Mouse (Mus musculus): ENCODE measurements at regions not wholly inside any gene's neighbourhood (a gene's known extent, or its start where the extent isn't known, plus 50 kb on each side); places are given as distances from the start of the nearest gene placed in this dataset.
"Not testable (repeated sequence)": the region's sequence is repeated elsewhere in the genome, so short reads cannot be mapped to it uniquely, and the experiment has no call there.

GRCm38 (mm10) chr1:35899536-35899935 is 168.7 kb upstream of the Hs6st1 start:
- Histone ChIP-seq H3K9ac (no peak overlapping the region), H3K4me1 (replicated peaks) (no peaks in the 10 kb centered on the region), H3K4me2 (no peak overlapping the region), H3K4me3 (no peak overlapping the region), H3K27me3 (replicated peaks) (no peaks in the 10 kb centered on the region), H3K36me3 (no peaks in the 10 kb centered on the region), H3K9me3 (replicated peaks) (peaks cover 19% of the 10 kb centered on the region), H3K27ac (ENCODE audit: poor library complexity, severe bottlenecking) (no peak overlapping the region)
- ATAC-seq (ENCODE audit: insufficient number of reproducible peaks, low FRiP score) = no peak
- WGBS = 53% methylated on average over 1 of the region's 1 CpGs

GRCm38 (mm10) chr1:35904001-35904547 is 164.1 kb upstream of the Hs6st1 start:
- WGBS = 85% methylated on average over 9 of the region's 9 CpGs
- Histone ChIP-seq H3K27me3 (replicated peaks) (no peaks in the 10 kb centered on the region), H3K27ac (ENCODE audit: poor library complexity, severe bottlenecking) (no peak overlapping the region), H3K4me3 (no peak overlapping the region), H3K4me2 (no peak overlapping the region), H3K36me3 (no peaks in the 10 kb centered on the region), H3K4me1 (replicated peaks) (peaks cover 10% of the 10 kb centered on the region), H3K9me3 (replicated peaks) (peaks cover 13% of the 10 kb centered on the region), H3K9ac (no peak overlapping the region)
- no peak for ATAC-seq (ENCODE audit: insufficient number of reproducible peaks, low FRiP score)

- Histone ChIP-seq H3K36me3 (no peaks in the 10 kb centered on the region), H3K4me3 (no peak overlapping the region), H3K9ac (no peak overlapping the region), H3K27ac (ENCODE audit: poor library complexity, severe bottlenecking) (no peak overlapping the region), H3K4me2 (no peak overlapping the region), H3K9me3 (replicated peaks) (peaks cover 3% of the 10 kb centered on the region; the same call in 1 of the 2 replicates), H3K27me3 (replicated peaks) (no peaks in the 10 kb centered on the region), H3K4me1 (replicated peaks) (no peaks in the 10 kb centered on the region)
- ATAC-seq (ENCODE audit: insufficient number of reproducible peaks, low FRiP score) = no peak
- 80% methylated on average over 4 of the region's 4 CpGs for WGBS
These were observed 154.6 kb upstream of the Hs6st1 start for GRCm38 (mm10) chr1:35913551-35913950.

GRCm38 (mm10) chr1:35914175-35914574 is 154.0 kb upstream of the Hs6st1 start:
- not testable (repeated sequence) for H3K9ac ChIP-seq

GRCm38 (mm10) chr1:35915526-35915925 is 152.7 kb upstream of the Hs6st1 start:
- no peak for ATAC-seq (ENCODE audit: insufficient number of reproducible peaks, low FRiP score)
- 82% methylated on average over 6 of the region's 6 CpGs for WGBS

More at GRCm38 (mm10) chr1:35914175-35914574, 154.0 kb upstream of the Hs6st1 start:
- H3K4me2 ChIP-seq; H3K27me3 ChIP-seq (replicated peaks); H3K9me3 ChIP-seq (replicated peaks); ATAC-seq (ENCODE audit: insufficient number of reproducible peaks, low FRiP score); H3K4me3 ChIP-seq; H3K36me3 ChIP-seq; H3K27ac ChIP-seq (ENCODE audit: poor library complexity, severe bottlenecking); H3K4me1 ChIP-seq (replicated peaks): not testable (repeated sequence)
- WGBS = 89% methylated on average over 8 of the region's 8 CpGs

GRCm38 (mm10) chr1:35919840-35920734 is 148.1 kb upstream of the Hs6st1 start:
- H3K27ac ChIP-seq (ENCODE audit: poor library complexity, severe bottlenecking) = no peak overlapping the region
- ATAC-seq (ENCODE audit: insufficient number of reproducible peaks, low FRiP score) = no peak
- H3K36me3 ChIP-seq = no peaks in the 10 kb centered on the region
- H3K4me1 ChIP-seq (replicated peaks) = 0 out of 2 replicates have a peak, but pooled peaks cover 5% of the 10 kb centered on the region
- no peak overlapping the region for H3K4me2 ChIP-seq
- H3K4me3 ChIP-seq = no peak overlapping the region
- H3K9me3 ChIP-seq (replicated peaks) = no peaks in the 10 kb centered on the region
- WGBS = 79% methylated on average over 12 of the region's 12 CpGs
- H3K9ac ChIP-seq = no peak overlapping the region
- H3K27me3 ChIP-seq (replicated peaks) = no peaks in the 10 kb centered on the region

More at GRCm38 (mm10) chr1:35915526-35915925, 152.7 kb upstream of the Hs6st1 start:
- Histone ChIP-seq H3K36me3 (no peaks in the 10 kb centered on the region), H3K27me3 (replicated peaks) (no peaks in the 10 kb centered on the region), H3K4me2 (no peak overlapping the region), H3K4me1 (replicated peaks) (no peaks in the 10 kb centered on the region), H3K27ac (ENCODE audit: poor library complexity, severe bottlenecking) (no peak overlapping the region), H3K9me3 (replicated peaks) (peaks cover 3% of the 10 kb centered on the region; the same call in 1 of the 2 replicates), H3K9ac (no peak overlapping the region), H3K4me3 (no peak overlapping the region)

- no peak for ATAC-seq (ENCODE audit: insufficient number of reproducible peaks, low FRiP score)
- 74% methylated on average over 4 of the region's 4 CpGs for WGBS
- H3K27ac ChIP-seq (ENCODE audit: poor library complexity, severe bottlenecking) = no peak overlapping the region
- no peaks in the 10 kb centered on the region for H3K9me3 ChIP-seq (replicated peaks)
- no peaks in the 10 kb centered on the region for H3K36me3 ChIP-seq
- H3K4me1 ChIP-seq (replicated peaks) = peaks cover 46% of the 10 kb centered on the region
- no peak overlapping the region for H3K4me3 ChIP-seq
- no peak overlapping the region for H3K4me2 ChIP-seq
- no peak overlapping the region for H3K9ac ChIP-seq
- no peaks in the 10 kb centered on the region for H3K27me3 ChIP-seq (replicated peaks)
These were observed 143.4 kb upstream of the Hs6st1 start for GRCm38 (mm10) chr1:35924796-35925195.

GRCm38 (mm10) chr1:35925301-35925700 is 142.9 kb upstream of the Hs6st1 start:
- Histone ChIP-seq H3K4me1 (replicated peaks) (peaks cover 52% of the 10 kb centered on the region), H3K4me2 (no peak overlapping the region), H3K4me3 (no peak overlapping the region), H3K9me3 (replicated peaks) (no peaks in the 10 kb centered on the region), H3K36me3 (no peaks in the 10 kb centered on the region), H3K9ac (no peak overlapping the region), H3K27ac (ENCODE audit: poor library complexity, severe bottlenecking) (peak overlapping the region; percentile 95), H3K27me3 (replicated peaks) (no peaks in the 10 kb centered on the region)
- WGBS = 87% methylated on average over 4 of the region's 4 CpGs
- no peak for ATAC-seq (ENCODE audit: insufficient number of reproducible peaks, low FRiP score)

GRCm38 (mm10) chr1:35926191-35927048 is 141.8 kb upstream of the Hs6st1 start:
- peak overlapping the region; percentile 39 for H3K4me2 ChIP-seq
- ATAC-seq (ENCODE audit: insufficient number of reproducible peaks, low FRiP score) = peak; percentile 80
- no peaks in the 10 kb centered on the region for H3K27me3 ChIP-seq (replicated peaks)
- peak overlapping the region; percentile 95 for H3K27ac ChIP-seq (ENCODE audit: poor library complexity, severe bottlenecking)
- H3K9me3 ChIP-seq (replicated peaks) = no peaks in the 10 kb centered on the region
- no peaks in the 10 kb centered on the region for H3K36me3 ChIP-seq
- H3K9ac ChIP-seq = 0 out of 2 replicates have a peak overlapping the region, but pooled peaks have one; percentile 19
- WGBS = 27% methylated on average over 5 of the region's 5 CpGs
- H3K4me1 ChIP-seq (replicated peaks) = peaks cover 55% of the 10 kb centered on the region
- H3K4me3 ChIP-seq = no peak overlapping the region

- 24% methylated on average over 3 of the region's 3 CpGs for WGBS
- no peak for ATAC-seq (ENCODE audit: insufficient number of reproducible peaks, low FRiP score)
- no peaks in the 10 kb centered on the region for H3K36me3 ChIP-seq
- no peak overlapping the region for H3K4me2 ChIP-seq
- H3K4me1 ChIP-seq (replicated peaks) = peaks cover 55% of the 10 kb centered on the region
- no peak overlapping the region for H3K9ac ChIP-seq
- H3K27me3 ChIP-seq (replicated peaks) = no peaks in the 10 kb centered on the region
- peak overlapping the region; percentile 95 for H3K27ac ChIP-seq (ENCODE audit: poor library complexity, severe bottlenecking)
- H3K4me3 ChIP-seq = no peak overlapping the region
- no peaks in the 10 kb centered on the region for H3K9me3 ChIP-seq (replicated peaks)
These were observed 141.2 kb upstream of the Hs6st1 start for GRCm38 (mm10) chr1:35927049-35927415.

- H3K27ac ChIP-seq (ENCODE audit: poor library complexity, severe bottlenecking) = no peak overlapping the region
- H3K4me3 ChIP-seq = no peak overlapping the region
- H3K36me3 ChIP-seq = no peaks in the 10 kb centered on the region
- ATAC-seq (ENCODE audit: insufficient number of reproducible peaks, low FRiP score) = no peak
- no peaks in the 10 kb centered on the region for H3K27me3 ChIP-seq (replicated peaks)
- 48% methylated on average over 3 of the region's 3 CpGs for WGBS
- no peak overlapping the region for H3K9ac ChIP-seq
- peaks cover 66% of the 10 kb centered on the region for H3K4me1 ChIP-seq (replicated peaks)
- no peak overlapping the region for H3K4me2 ChIP-seq
- no peaks in the 10 kb centered on the region for H3K9me3 ChIP-seq (replicated peaks)
These were observed 137.8 kb upstream of the Hs6st1 start for GRCm38 (mm10) chr1:35930351-35930750.

All from heart, embryonic 12.5 days (tissue).